Mouse (Mus musculus) forebrain, postnatal 0 days (tissue): ENCODE measurements around the gene Tescl. TPM values are rescaled to one million over a fixed set of nuclear protein-coding genes. Genes with fewer than 3 reads are reported as not detected.

ENCODE experiments used
- ATAC-seq: fragments of 200-750 bp; cut with Nextera tagmentation; 2 replicates; pipeline ENCODE4 v1.8.0; 2017; ENCODE audit warnings: mild to moderate bottlenecking, moderate library complexity
- DNase-seq: peaks from one replicate; pipeline ENCODE4 v3.0.0-alpha.2; 2015
- H3K27ac ChIP-seq: fragments of 300-500 bp; sonication (generic); 2 replicates; pipeline ENCODE4 v1.5.1; 2014; ENCODE audit warnings: low read depth, mild to moderate bottlenecking, antibody characterized with exemption, low read length, moderate library complexity, mixed read lengths
- H3K27me3 ChIP-seq: fragments of 300-500 bp; sonication (generic); 2 replicates; pipeline ENCODE4 v1.6.1; 2014; ENCODE audit warnings: mild to moderate bottlenecking, low read length, mixed read lengths; ENCODE audit not compliant: insufficient read depth
- H3K36me3 ChIP-seq: fragments of 300-500 bp; sonication (generic); 2 replicates; pipeline ENCODE4 v1.6.1; 2014; ENCODE audit warnings: mild to moderate bottlenecking, moderate library complexity; ENCODE audit not compliant: insufficient read depth
- H3K4me1 ChIP-seq: fragments of 300-500 bp; sonication (generic); 2 replicates; pipeline ENCODE4 v1.6.1; 2014; ENCODE audit warnings: antibody characterized with exemption; ENCODE audit not compliant: insufficient read depth
- H3K4me2 ChIP-seq: fragments of 300-500 bp; sonication (generic); 2 replicates; pipeline ENCODE4 v1.6.1; 2014; ENCODE audit warnings: low read depth, mild to moderate bottlenecking, moderate library complexity
- H3K4me3 ChIP-seq: fragments of 300-500 bp; sonication (generic); 2 replicates; pipeline ENCODE4 v1.5.1; 2014; ENCODE audit warnings: low read depth, low read length, mixed read lengths
- H3K9ac ChIP-seq: fragments of 300-500 bp; sonication (generic); 2 replicates; pipeline ENCODE4 v1.6.1; 2014; ENCODE audit warnings: mild to moderate bottlenecking
- H3K9me3 ChIP-seq: fragments of 300-500 bp; sonication (generic); 2 replicates; pipeline ENCODE4 v1.6.1; 2016; ENCODE audit warnings: low read length
- CTCF ChIP-seq: sonication (generic); IDR thresholded peaks from 2 replicates; pipeline ENCODE4 v1.5.1; 2016; ENCODE audit warnings: antibody characterized with exemption, control low read depth, low read depth
- WGBS: fragments of 180-500 bp; shearing (Covaris S2); extraction: QIAGEN DNeasy Blood & Tissue Kit; methylation state at CpG from one replicate; pipeline ENCODE4 v1.1.7; 2014; 5-methylcytosine and 5-hydroxymethylcytosine counted together
- polyA plus RNA-seq: library from polyadenylated mRNA; unstranded; fragments of >200 nt; fragmentation: Nextera tagmentation; extraction: Ambion mirVana; gene quantifications from 2 replicates; pipeline ENCODE4 v1.2.1, GENCODE M21; 2015
- total RNA-seq: library from RNA; depleted of rRNA; stranded (reverse); fragments of >200 nt; gene quantifications from 2 replicates; pipeline ENCODE4 v1.2.3, GENCODE M21; 2014

Tescl gene
- total and polyA plus RNA-seq, 2 experiments from 2014 or later = not detected

- peak; percentile 61 for TF ChIP-seq CTCF
These were observed 29.5 kb upstream of the Tescl start for GRCm38 (mm10) chr7:24363228-24363627.

GRCm38 (mm10) chr7:24361001-24361400 lies 27.3 kb upstream of the Tescl start:
- no peak overlapping the region for H3K4me2 ChIP-seq
- TF ChIP-seq CTCF = peak; percentile 42
- no peaks in the 10 kb centered on the region for H3K4me1 ChIP-seq
- H3K36me3 ChIP-seq = no peaks in the 10 kb centered on the region
- no peaks in the 10 kb centered on the region for H3K27me3 ChIP-seq
- DNase-seq (no peak), ATAC-seq (no peak)
- H3K9ac ChIP-seq = no peak overlapping the region
- H3K4me3 ChIP-seq = no peak overlapping the region
- H3K9me3 ChIP-seq = no peaks in the 10 kb centered on the region
- WGBS = 63% methylated on average over 4 of the region's 4 CpGs
- no peak overlapping the region for H3K27ac ChIP-seq

More at GRCm38 (mm10) chr7:24363228-24363627, 29.5 kb upstream of the Tescl start:
- Histone ChIP-seq H3K36me3 (no peaks in the 10 kb centered on the region), H3K4me2 (no peak overlapping the region), H3K4me3 (no peak overlapping the region), H3K27me3 (no peaks in the 10 kb centered on the region), H3K9me3 (no peaks in the 10 kb centered on the region), H3K4me1 (no peaks in the 10 kb centered on the region), H3K9ac (no peak overlapping the region), H3K27ac (no peak overlapping the region)
- ATAC-seq (no peak), DNase-seq (peak; percentile 44)
- 26% methylated on average over 6 of the region's 7 CpGs for WGBS

GRCm38 (mm10) chr7:24359269-24359668 lies 25.5 kb upstream of the Tescl start:
- Histone ChIP-seq H3K9me3 (no peaks in the 10 kb centered on the region), H3K4me1 (no peaks in the 10 kb centered on the region), H3K4me3 (no peak overlapping the region), H3K27ac (no peak overlapping the region), H3K36me3 (no peaks in the 10 kb centered on the region), H3K4me2 (no peak overlapping the region), H3K27me3 (no peaks in the 10 kb centered on the region), H3K9ac (no peak overlapping the region)
- ATAC-seq (no peak), DNase-seq (no peak)
- 27% methylated on average over 9 of the region's 9 CpGs for WGBS
- no peak for TF ChIP-seq CTCF

GRCm38 (mm10) chr7:24357899-24358298 lies 24.2 kb upstream of the Tescl start:
- Histone ChIP-seq H3K36me3 (no peaks in the 10 kb centered on the region), H3K4me1 (no peaks in the 10 kb centered on the region), H3K9me3 (no peaks in the 10 kb centered on the region), H3K27ac (no peak overlapping the region), H3K27me3 (no peaks in the 10 kb centered on the region), H3K4me3 (no peak overlapping the region), H3K4me2 (no peak overlapping the region), H3K9ac (no peak overlapping the region)
- 50% methylated on average over 4 of the region's 4 CpGs for WGBS
- peak; percentile 54 for TF ChIP-seq CTCF
- DNase-seq = no peak
- no peak for ATAC-seq

GRCm38 (mm10) chr7:24356081-24356480 lies 22.3 kb upstream of the Tescl start:
- Histone ChIP-seq H3K27ac (no peak overlapping the region), H3K4me3 (no peak overlapping the region), H3K9ac (no peak overlapping the region), H3K36me3 (no peaks in the 10 kb centered on the region), H3K4me1 (no peaks in the 10 kb centered on the region), H3K4me2 (no peak overlapping the region), H3K9me3 (no peaks in the 10 kb centered on the region), H3K27me3 (no peaks in the 10 kb centered on the region)
- 81% methylated on average over 10 of the region's 10 CpGs for WGBS
- no peak for TF ChIP-seq CTCF
- DNase-seq (no peak), ATAC-seq (no peak)

- Histone ChIP-seq H3K9me3 (no peaks in the 10 kb centered on the region), H3K4me2 (no peak overlapping the region), H3K4me3 (no peak overlapping the region), H3K27me3 (no peaks in the 10 kb centered on the region), H3K36me3 (no peaks in the 10 kb centered on the region), H3K9ac (no peak overlapping the region), H3K4me1 (no peaks in the 10 kb centered on the region), H3K27ac (no peak overlapping the region)
- TF ChIP-seq CTCF = no peak
- ATAC-seq (no peak), DNase-seq (no peak)
- 88% methylated on average over 6 of the region's 6 CpGs for WGBS
These were observed 21.9 kb upstream of the Tescl start for GRCm38 (mm10) chr7:24355646-24356045.

GRCm38 (mm10) chr7:24348896-24349295 lies 15.2 kb upstream of the Tescl start, which contains the start of gene Lypd5:
Lypd5 (plus strand) TSS chr7:24349196.
- Histone ChIP-seq H3K9me3 (no peaks in the 10 kb centered on the region), H3K4me3 (no peak within 1 kb of the TSS), H3K27ac (no peak within 1 kb of the TSS), H3K36me3 (no peaks in the 10 kb centered on the region), H3K4me2 (no peak within 1 kb of the TSS), H3K27me3 (no peaks in the 10 kb centered on the region), H3K9ac (no peak within 1 kb of the TSS), H3K4me1 (no peaks in the 10 kb centered on the region)
- no peak for TF ChIP-seq CTCF
- 42% methylated on average over 6 of the region's 6 CpGs for WGBS
- no peak for DNase-seq
- no peak for ATAC-seq
